Mouse (Mus musculus): ENCODE data around the gene Cilp2. TPM values are rescaled to one million over a fixed set of nuclear protein-coding genes. Genes with fewer than 3 reads are reported as not detected.

The Cilp2 gene
- polyA plus RNA-seq, 1 experiment from 2014 or later, result 0.35 TPM

- WGBS, result 92% methylated on average over 13 of the region's 13 CpGs
- peaks cover 5% of the 10 kb centered on the region for H3K27me3 ChIP-seq (ENCODE audit: control insufficient read depth, insufficient read depth, low read length)
- no peaks in the 10 kb centered on the region for H3K4me1 ChIP-seq (replicated peaks; ENCODE audit: control insufficient read depth, insufficient read depth, low read length)
- no peak overlapping the region for H3K27ac ChIP-seq (ENCODE audit: low read depth, low read length)
- DNase-seq (ENCODE audit: low spot score) (no peak), ATAC-seq (replicated peaks; ENCODE audit: low FRiP score) (no peak)
- no peaks in the 10 kb centered on the region for H3K9me3 ChIP-seq (ENCODE audit: control insufficient read depth, low read length)
- no peaks in the 10 kb centered on the region for H3K36me3 ChIP-seq (ENCODE audit: control insufficient read depth, insufficient read depth, low read length)
- no peak overlapping the region for H3K4me3 ChIP-seq (ENCODE audit: low read depth, low read length)
- no peak overlapping the region for H3K9ac ChIP-seq (ENCODE audit: low read length)
- H3K4me2 ChIP-seq (ENCODE audit: low read depth, low read length, severe bottlenecking), result no peak overlapping the region
Measured at GRCm38 (mm10) chr8:69874654-69875053, 12.8 kb downstream of the Cilp2 start.

DNA sequence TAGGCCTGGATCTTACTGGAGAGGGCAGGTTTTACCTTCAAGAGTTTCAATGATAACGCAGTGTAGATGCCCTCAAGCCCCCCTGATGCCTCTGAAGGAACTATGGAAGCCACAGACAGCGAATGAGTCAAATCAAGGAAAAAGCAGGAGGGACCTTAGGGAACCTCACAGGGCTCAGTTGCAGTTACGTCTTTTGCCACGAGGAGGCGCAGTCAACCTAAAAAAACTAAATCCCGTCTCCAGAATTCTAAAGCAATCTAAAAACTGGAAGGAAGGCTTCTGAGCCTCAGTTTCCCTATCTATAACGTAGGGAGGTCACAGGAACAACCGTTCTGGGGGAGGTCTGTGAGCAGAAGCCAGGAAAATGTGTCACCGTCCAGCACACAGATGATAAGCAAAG lies 13.3 kb downstream of the Cilp2 start:
- Histone ChIP-seq H3K4me1 (replicated peaks; ENCODE audit: control insufficient read depth, insufficient read depth, low read length) (no peaks in the 10 kb centered on the region), H3K9me3 (ENCODE audit: control insufficient read depth, low read length) (no peaks in the 10 kb centered on the region), H3K27ac (ENCODE audit: low read depth, low read length) (no peak overlapping the region), H3K4me2 (ENCODE audit: low read depth, low read length, severe bottlenecking) (no peak overlapping the region), H3K4me3 (ENCODE audit: low read depth, low read length) (no peak overlapping the region), H3K9ac (ENCODE audit: low read length) (no peak overlapping the region), H3K36me3 (ENCODE audit: control insufficient read depth, insufficient read depth, low read length) (no peaks in the 10 kb centered on the region), H3K27me3 (ENCODE audit: control insufficient read depth, insufficient read depth, low read length) (peaks cover under 1% of the 10 kb centered on the region)
- peak; percentile 77 for DNase-seq (ENCODE audit: low spot score)
- 12% methylated on average over 9 of the region's 9 CpGs for WGBS
- no peak for ATAC-seq (replicated peaks; ENCODE audit: low FRiP score)

DNA sequence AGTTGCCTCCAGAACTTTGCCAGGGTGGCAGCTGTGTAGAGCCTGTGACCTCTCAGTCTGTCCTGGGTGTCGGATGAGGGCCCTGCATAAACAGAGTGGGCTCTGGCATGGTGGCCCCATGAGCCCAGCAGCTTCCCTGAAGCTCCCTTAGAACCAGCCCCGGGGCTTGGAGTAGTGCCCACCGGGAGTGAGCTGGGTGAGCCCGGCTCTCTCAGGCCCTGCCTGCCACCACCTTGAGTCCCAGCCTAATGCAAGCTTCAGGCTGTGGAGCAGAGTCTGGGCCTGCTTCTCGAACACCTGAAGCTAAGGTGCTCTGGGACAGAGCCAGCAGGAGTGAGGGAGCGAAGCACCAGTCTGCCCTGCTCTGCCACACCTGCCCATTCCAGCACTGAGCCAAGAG lies 16.6 kb downstream of the Cilp2 start:
- Histone ChIP-seq H3K36me3 (ENCODE audit: control insufficient read depth, insufficient read depth, low read length) (no peaks in the 10 kb centered on the region), H3K4me3 (ENCODE audit: low read depth, low read length) (no peak overlapping the region), H3K27me3 (ENCODE audit: control insufficient read depth, insufficient read depth, low read length) (no peaks in the 10 kb centered on the region), H3K9me3 (ENCODE audit: control insufficient read depth, low read length) (no peaks in the 10 kb centered on the region), H3K9ac (ENCODE audit: low read length) (no peak overlapping the region), H3K4me2 (ENCODE audit: low read depth, low read length, severe bottlenecking) (no peak overlapping the region), H3K4me1 (replicated peaks; ENCODE audit: control insufficient read depth, insufficient read depth, low read length) (no peaks in the 10 kb centered on the region), H3K27ac (ENCODE audit: low read depth, low read length) (no peak overlapping the region)
- 92% methylated on average over 6 of the region's 6 CpGs for WGBS
- no peak for ATAC-seq (replicated peaks; ENCODE audit: low FRiP score)
- no peak for DNase-seq (ENCODE audit: low spot score)

- H3K4me2 ChIP-seq (ENCODE audit: low read depth, low read length, severe bottlenecking), result no peak overlapping the region
- H3K27me3 ChIP-seq (ENCODE audit: control insufficient read depth, insufficient read depth, low read length), result no peaks in the 10 kb centered on the region
- H3K27ac ChIP-seq (ENCODE audit: low read depth, low read length), result no peak overlapping the region
- DNase-seq (ENCODE audit: low spot score) (no peak), ATAC-seq (replicated peaks; ENCODE audit: low FRiP score) (no peak)
- H3K4me1 ChIP-seq (replicated peaks; ENCODE audit: control insufficient read depth, insufficient read depth, low read length), result no peaks in the 10 kb centered on the region
- 88% methylated on average over 11 of the region's 11 CpGs for WGBS
- H3K9ac ChIP-seq (ENCODE audit: low read length), result no peak overlapping the region
- H3K36me3 ChIP-seq (ENCODE audit: control insufficient read depth, insufficient read depth, low read length), result no peaks in the 10 kb centered on the region; the same call in 1 of the 2 replicates
- H3K4me3 ChIP-seq (ENCODE audit: low read depth, low read length), result no peak overlapping the region
- no peaks in the 10 kb centered on the region for H3K9me3 ChIP-seq (ENCODE audit: control insufficient read depth, low read length)
Measured at GRCm38 (mm10) chr8:69870003-69870765, 17.3 kb downstream of the Cilp2 start.

DNA sequence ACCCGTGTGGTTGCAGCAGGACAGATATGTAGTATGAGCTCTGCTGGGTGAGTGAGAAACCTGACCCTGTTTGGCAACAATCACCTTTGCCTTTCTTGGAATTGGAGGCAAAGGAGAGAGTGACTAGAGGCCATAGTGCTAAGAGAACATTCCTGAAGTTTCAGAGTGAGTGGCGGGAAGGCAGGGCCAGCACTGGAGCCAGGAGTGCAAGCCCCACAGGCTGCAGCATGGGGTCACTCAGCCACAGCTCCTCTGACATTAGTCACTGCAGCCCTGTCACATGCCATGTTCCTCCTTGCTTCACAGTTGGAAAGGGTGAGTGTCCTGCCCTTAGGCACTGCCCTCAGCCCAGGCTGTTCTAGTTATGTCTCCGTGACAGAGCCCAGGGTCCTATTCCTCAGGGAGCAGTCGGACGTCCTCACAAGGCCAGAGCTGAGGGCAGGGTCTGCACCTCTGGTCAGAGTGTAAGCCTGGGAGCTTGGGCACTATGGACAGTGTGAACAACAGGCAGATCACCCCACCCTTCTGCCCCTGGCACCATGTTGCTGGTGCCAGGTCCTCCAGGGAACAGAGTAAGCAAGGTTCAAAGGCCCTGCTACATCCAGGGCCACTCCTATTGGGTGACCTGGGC lies 19.7 kb downstream of the Cilp2 start:
- H3K4me3 ChIP-seq (ENCODE audit: low read depth, low read length), result no peak overlapping the region
- no peak for ATAC-seq (replicated peaks; ENCODE audit: low FRiP score)
- no peak overlapping the region for H3K4me2 ChIP-seq (ENCODE audit: low read depth, low read length, severe bottlenecking)
- no peaks in the 10 kb centered on the region for H3K27me3 ChIP-seq (ENCODE audit: control insufficient read depth, insufficient read depth, low read length)
- H3K27ac ChIP-seq (ENCODE audit: low read depth, low read length), result no peak overlapping the region
- H3K9me3 ChIP-seq (ENCODE audit: control insufficient read depth, low read length), result no peaks in the 10 kb centered on the region
- no peak for DNase-seq (ENCODE audit: low spot score)
- WGBS, result 85% methylated on average over 5 of the region's 5 CpGs
- H3K36me3 ChIP-seq (ENCODE audit: control insufficient read depth, insufficient read depth, low read length), result no peaks in the 10 kb centered on the region; the same call in 1 of the 2 replicates
- no peaks in the 10 kb centered on the region for H3K4me1 ChIP-seq (replicated peaks; ENCODE audit: control insufficient read depth, insufficient read depth, low read length)
- no peak overlapping the region for H3K9ac ChIP-seq (ENCODE audit: low read length)

GRCm38 (mm10) chr8:69864180-69864579 lies 23.3 kb downstream of the Cilp2 start:
- Histone ChIP-seq H3K4me3 (ENCODE audit: low read depth, low read length) (no peak overlapping the region), H3K9me3 (ENCODE audit: control insufficient read depth, low read length) (no peaks in the 10 kb centered on the region), H3K27ac (ENCODE audit: low read depth, low read length) (no peak overlapping the region), H3K4me1 (replicated peaks; ENCODE audit: control insufficient read depth, insufficient read depth, low read length) (no peaks in the 10 kb centered on the region), H3K36me3 (ENCODE audit: control insufficient read depth, insufficient read depth, low read length) (no peaks in the 10 kb centered on the region; the same call in 1 of the 2 replicates), H3K9ac (ENCODE audit: low read length) (no peak overlapping the region), H3K4me2 (ENCODE audit: low read depth, low read length, severe bottlenecking) (no peak overlapping the region), H3K27me3 (ENCODE audit: control insufficient read depth, insufficient read depth, low read length) (no peaks in the 10 kb centered on the region)
- no peak for DNase-seq (ENCODE audit: low spot score)
- whole genome bisulfite sequencing, result 85% methylated on average over 5 of the region's 5 CpGs
- no peak for ATAC-seq (replicated peaks; ENCODE audit: low FRiP score)

DNA sequence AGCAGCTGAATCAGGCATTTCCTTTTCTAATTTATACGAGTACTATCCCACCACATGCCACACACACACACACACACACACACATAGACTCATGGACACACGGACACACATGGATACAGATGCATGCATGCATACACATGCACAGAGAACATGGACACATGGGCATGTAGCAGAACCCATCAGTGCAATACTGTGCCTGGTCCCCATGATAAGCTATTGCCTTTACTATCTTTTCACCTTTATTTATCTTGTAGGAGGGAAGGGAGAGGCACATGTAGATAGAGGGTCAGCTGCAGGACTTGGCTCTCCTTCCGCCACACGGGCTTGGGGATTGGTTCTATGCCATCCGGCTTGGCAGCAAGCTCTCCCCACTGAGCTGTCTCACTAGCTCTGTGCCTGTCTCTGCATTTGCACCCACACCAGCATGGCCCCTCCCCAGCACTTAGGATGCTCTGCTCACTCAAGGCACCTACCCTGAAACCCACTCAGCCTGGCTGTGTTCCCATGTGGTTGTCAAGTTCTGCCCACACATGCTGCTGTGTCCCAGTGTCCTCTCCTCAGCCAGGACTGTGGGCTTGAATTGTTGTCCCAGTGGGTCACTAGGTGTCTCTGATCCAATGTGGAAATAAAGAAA lies 24.0 kb downstream of the Cilp2 start:
- DNase-seq (ENCODE audit: low spot score), result no peak
- Histone ChIP-seq H3K4me3 (ENCODE audit: low read depth, low read length) (no peak overlapping the region), H3K4me1 (replicated peaks; ENCODE audit: control insufficient read depth, insufficient read depth, low read length) (no peaks in the 10 kb centered on the region), H3K27me3 (ENCODE audit: control insufficient read depth, insufficient read depth, low read length) (no peaks in the 10 kb centered on the region), H3K9ac (ENCODE audit: low read length) (no peak overlapping the region), H3K36me3 (ENCODE audit: control insufficient read depth, insufficient read depth, low read length) (no peaks in the 10 kb centered on the region; the same call in 1 of the 2 replicates), H3K4me2 (ENCODE audit: low read depth, low read length, severe bottlenecking) (no peak overlapping the region), H3K9me3 (ENCODE audit: control insufficient read depth, low read length) (no peaks in the 10 kb centered on the region), H3K27ac (ENCODE audit: low read depth, low read length) (no peak overlapping the region)
- 87% methylated on average over 5 of the region's 5 CpGs for WGBS
- no peak for ATAC-seq (replicated peaks; ENCODE audit: low FRiP score)

DNA sequence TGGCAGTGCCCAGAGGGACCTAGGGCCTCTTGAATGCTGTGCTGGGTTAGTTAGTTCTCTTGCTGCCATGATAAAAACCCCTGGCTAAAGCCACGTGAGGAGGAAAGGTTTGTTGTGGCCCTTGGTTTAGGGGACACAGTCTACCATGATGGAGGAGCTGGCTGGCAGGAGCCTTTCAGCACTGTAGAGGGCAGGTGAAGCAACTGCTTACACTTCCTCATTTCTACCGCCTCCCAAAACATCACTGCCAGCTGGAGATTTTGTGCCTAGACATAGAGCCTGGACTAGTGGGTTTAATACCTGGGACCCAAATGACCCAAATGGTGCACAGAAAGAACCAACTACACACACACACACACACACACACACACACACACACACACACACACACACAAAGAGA lies 26.2 kb downstream of the Cilp2 start:
- no peak overlapping the region for H3K9ac ChIP-seq (ENCODE audit: low read length)
- DNase-seq (ENCODE audit: low spot score), result no peak
- no peak for ATAC-seq (replicated peaks; ENCODE audit: low FRiP score)
- H3K4me1 ChIP-seq (replicated peaks; ENCODE audit: control insufficient read depth, insufficient read depth, low read length), result no peaks in the 10 kb centered on the region
- no peak overlapping the region for H3K4me3 ChIP-seq (ENCODE audit: low read depth, low read length)
- no peaks in the 10 kb centered on the region for H3K27me3 ChIP-seq (ENCODE audit: control insufficient read depth, insufficient read depth, low read length)
- no peaks in the 10 kb centered on the region; the same call in 1 of the 2 replicates for H3K36me3 ChIP-seq (ENCODE audit: control insufficient read depth, insufficient read depth, low read length)
- WGBS, result 77% methylated on average over 2 of the region's 2 CpGs
- H3K27ac ChIP-seq (ENCODE audit: low read depth, low read length), result no peak overlapping the region
- H3K4me2 ChIP-seq (ENCODE audit: low read depth, low read length, severe bottlenecking), result no peak overlapping the region
- no peaks in the 10 kb centered on the region for H3K9me3 ChIP-seq (ENCODE audit: control insufficient read depth, low read length)

Measured in forebrain, embryonic 11.5 days (tissue).